Mouse (Mus musculus) embryonic facial prominence, embryonic 14.5 days (tissue): ENCODE measurements around the gene Xbp1. TPM values are rescaled to one million over a fixed set of nuclear protein-coding genes. Genes with fewer than 3 reads are reported as not detected.
"Not testable (repeated sequence)": the region's sequence is repeated elsewhere in the genome, so short reads cannot be mapped to it uniquely, and the experiment has no call there.

ENCODE experiments used
- ATAC-seq: fragments of 200-750 bp; cut with Nextera tagmentation; 2 replicates; pipeline ENCODE4 v1.8.0; 2017; ENCODE audit warnings: low read depth, moderate number of reproducible peaks, moderate TSS enrichment
- DNase-seq: peaks from one replicate; pipeline ENCODE4 v3.0.0-alpha.2; 2015; ENCODE audit warnings: low spot score
- H3K27ac ChIP-seq: fragments of 300-500 bp; sonication (generic); replicated peaks from 2 replicates; pipeline ENCODE4 v1.5.1; 2014; ENCODE audit warnings: low read depth, mild to moderate bottlenecking, low read length, moderate library complexity
- H3K27me3 ChIP-seq: fragments of 300-500 bp; sonication (generic); replicated peaks from 2 replicates; pipeline ENCODE4 v1.6.1; 2014; ENCODE audit warnings: low read length; ENCODE audit not compliant: control insufficient read depth, insufficient read depth
- H3K36me3 ChIP-seq: fragments of 300-500 bp; sonication (generic); 2 replicates; pipeline ENCODE4 v1.6.1; 2014; ENCODE audit warnings: low read length, mixed read lengths; ENCODE audit not compliant: control insufficient read depth, insufficient read depth
- H3K4me1 ChIP-seq: fragments of 300-500 bp; sonication (generic); 2 replicates; pipeline ENCODE4 v1.6.1; 2014; ENCODE audit warnings: antibody characterized with exemption, low read length; ENCODE audit not compliant: control insufficient read depth, insufficient read depth
- H3K4me2 ChIP-seq: fragments of 300-500 bp; sonication (generic); 2 replicates; pipeline ENCODE4 v1.6.1; 2014; ENCODE audit warnings: low read depth, mild to moderate bottlenecking, low read length, moderate library complexity, mixed read lengths
- H3K4me3 ChIP-seq: fragments of 300-500 bp; sonication (generic); 2 replicates; pipeline ENCODE4 v1.5.1; 2014; ENCODE audit warnings: low read depth, mild to moderate bottlenecking, low read length
- H3K9ac ChIP-seq: fragments of 300-500 bp; sonication (generic); 2 replicates; pipeline ENCODE4 v1.6.1; 2014; ENCODE audit warnings: low read depth, mild to moderate bottlenecking, low read length, moderate library complexity, mixed read lengths
- H3K9me3 ChIP-seq: fragments of 300-500 bp; sonication (generic); 2 replicates; pipeline ENCODE4 v1.6.1; 2016; ENCODE audit warnings: low read length; ENCODE audit not compliant: control insufficient read depth
- WGBS: fragments of 180-500 bp; shearing (Covaris S2); extraction: QIAGEN DNeasy Blood & Tissue Kit; methylation state at CpG from one replicate; pipeline ENCODE4 v1.1.7; 2014; 5-methylcytosine and 5-hydroxymethylcytosine counted together
- polyA plus RNA-seq: library from polyadenylated mRNA; unstranded; fragments of >200 nt; fragmentation: Nextera tagmentation; extraction: Ambion mirVana; gene quantifications from 2 replicates; pipeline ENCODE4 v1.2.1, GENCODE M21; 2014

Xbp1 gene
- polyA plus RNA-seq, 1 experiment from 2014 or later: 223 TPM

GRCm38 (mm10) chr11:5510686-5511085 lies 9.8 kb upstream of the Xbp1 start:
- not testable (repeated sequence) for H3K36me3 ChIP-seq, H3K4me2 ChIP-seq, DNase-seq, H3K27me3 ChIP-seq, H3K27ac ChIP-seq, H3K9ac ChIP-seq, H3K4me3 ChIP-seq, H3K4me1 ChIP-seq, H3K9me3 ChIP-seq, ATAC-seq
- WGBS: no CpG with 5 or more reads among the region's 2 CpGs

GRCm38 (mm10) chr11:5512099-5512725 lies 8.2 kb upstream of the Xbp1 start:
- no peaks in the 10 kb centered on the region for H3K27me3 ChIP-seq
- H3K4me1 ChIP-seq: no peaks in the 10 kb centered on the region
- no peak overlapping the region for H3K4me2 ChIP-seq
- WGBS: 72% methylated on average over 12 of the region's 12 CpGs
- H3K9ac ChIP-seq: no peak overlapping the region
- no peak for DNase-seq
- ATAC-seq: no peak
- H3K9me3 ChIP-seq: no peaks in the 10 kb centered on the region
- H3K4me3 ChIP-seq: no peak overlapping the region
- no peaks in the 10 kb centered on the region for H3K36me3 ChIP-seq
- no peak overlapping the region for H3K27ac ChIP-seq

DNA sequence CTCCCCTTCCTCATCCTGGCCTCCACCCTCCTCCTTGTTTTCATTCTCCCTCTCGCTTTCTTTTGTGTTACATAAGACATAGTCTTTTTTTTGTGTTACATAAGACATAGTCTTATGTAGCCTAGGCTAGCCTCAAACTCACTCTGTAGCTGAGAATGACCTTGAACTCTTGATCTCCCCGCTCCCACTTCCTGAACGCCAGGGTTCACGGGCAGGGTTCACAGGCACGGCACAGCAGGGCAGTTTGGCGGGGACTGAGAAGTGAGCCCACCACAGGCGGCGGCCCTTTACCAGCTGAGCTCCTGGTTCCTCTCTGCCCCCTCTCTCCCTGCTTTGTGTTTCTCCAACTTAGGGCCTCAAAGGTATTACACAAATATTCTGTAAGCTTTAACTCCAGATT lies 7.5 kb upstream of the Xbp1 start:
- Histone ChIP-seq H3K4me1 (no peaks in the 10 kb centered on the region), H3K4me2 (no peak overlapping the region), H3K9me3 (no peaks in the 10 kb centered on the region), H3K36me3 (no peaks in the 10 kb centered on the region), H3K4me3 (no peak overlapping the region), H3K27me3 (no peaks in the 10 kb centered on the region), H3K9ac (no peak overlapping the region), H3K27ac (no peak overlapping the region)
- DNase-seq (no peak), ATAC-seq (no peak)
- WGBS: 89% methylated on average over 8 of the region's 8 CpGs

GRCm38 (mm10) chr11:5514091-5514490 lies 6.4 kb upstream of the Xbp1 start:
- Histone ChIP-seq H3K27ac (no peak overlapping the region), H3K4me1 (no peaks in the 10 kb centered on the region), H3K27me3 (no peaks in the 10 kb centered on the region), H3K36me3 (no peaks in the 10 kb centered on the region), H3K9me3 (no peaks in the 10 kb centered on the region), H3K9ac (no peak overlapping the region), H3K4me3 (no peak overlapping the region), H3K4me2 (no peak overlapping the region)
- ATAC-seq: no peak
- no peak for DNase-seq
- 82% methylated on average over 4 of the region's 4 CpGs for WGBS

DNA sequence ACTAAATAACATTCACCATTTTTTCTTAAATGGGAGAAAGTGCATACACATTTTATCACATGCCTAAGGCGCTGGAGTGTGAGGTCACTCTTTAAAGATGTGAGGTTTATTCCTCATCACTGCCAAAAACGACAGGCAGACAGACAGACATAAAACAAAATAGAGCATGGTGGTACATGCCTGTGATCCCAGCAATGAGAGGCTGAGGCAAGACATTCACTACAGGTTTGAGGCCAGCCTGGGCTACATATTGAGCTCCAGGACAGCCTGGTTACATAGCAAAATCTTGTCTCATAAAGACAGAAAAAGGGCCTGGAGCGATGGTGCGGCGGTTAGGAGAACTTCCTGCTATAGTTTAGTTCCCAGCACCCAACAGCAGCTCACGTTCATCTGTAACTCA lies 5.3 kb upstream of the Xbp1 start:
- WGBS: 76% methylated on average over 6 of the region's 6 CpGs

DNA sequence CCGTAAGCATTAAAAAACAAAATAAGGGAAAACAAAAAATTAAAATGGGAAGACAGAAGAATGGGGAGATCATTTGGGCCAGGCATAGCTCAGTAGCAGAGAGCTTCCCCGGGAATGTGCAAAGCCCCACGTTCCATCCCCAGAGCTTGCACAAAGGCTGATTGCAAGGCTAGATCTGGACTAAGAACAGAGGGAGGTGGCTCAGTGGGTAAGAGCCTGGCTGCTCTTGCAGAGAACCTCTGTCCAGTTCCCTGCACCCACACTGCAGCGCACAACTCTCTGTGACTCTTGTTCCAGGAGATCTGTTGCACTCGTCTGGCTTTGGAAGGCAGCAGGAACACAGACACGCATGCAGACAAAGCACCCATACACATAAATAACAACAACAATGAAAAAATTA lies 4.8 kb upstream of the Xbp1 start:
- H3K9me3 ChIP-seq: no peaks in the 10 kb centered on the region

More for the DNA sequence above, 5.3 kb upstream of the Xbp1 start:
- Histone ChIP-seq H3K9me3 (no peaks in the 10 kb centered on the region), H3K36me3 (no peaks in the 10 kb centered on the region), H3K27me3 (no peaks in the 10 kb centered on the region), H3K4me1 (peaks cover 6% of the 10 kb centered on the region; the same call in 1 of the 2 replicates), H3K9ac (no peak overlapping the region), H3K4me3 (no peak overlapping the region), H3K4me2 (no peak overlapping the region), H3K27ac (no peak overlapping the region)
- DNase-seq (no peak), ATAC-seq (no peak)

DNA sequence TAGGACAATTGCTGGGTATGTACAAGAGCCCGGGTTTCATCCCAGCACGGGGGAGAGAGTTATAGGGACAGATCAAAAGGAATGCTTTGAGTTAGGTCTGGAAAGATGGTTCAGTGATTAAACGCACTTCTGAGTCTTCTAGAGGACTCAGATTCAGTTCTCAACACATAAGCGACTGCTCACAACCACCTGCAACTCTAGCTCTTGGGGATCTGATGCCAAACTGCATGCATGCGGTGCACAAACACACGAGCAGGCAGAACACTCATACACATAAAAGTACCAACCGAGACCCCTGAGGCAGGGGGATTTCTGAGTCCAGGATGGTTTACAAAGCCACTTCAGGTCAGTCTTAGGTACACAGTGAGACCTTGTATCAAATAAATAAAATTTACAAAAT lies 4.3 kb upstream of the Xbp1 start:
- Histone ChIP-seq H3K9ac (no peak overlapping the region), H3K4me2 (no peak overlapping the region), H3K27me3 (no peaks in the 10 kb centered on the region), H3K4me1 (peaks cover 6% of the 10 kb centered on the region; the same call in 1 of the 2 replicates), H3K4me3 (no peak overlapping the region), H3K9me3 (no peaks in the 10 kb centered on the region), H3K36me3 (no peaks in the 10 kb centered on the region), H3K27ac (no peak overlapping the region)
- DNase-seq: no peak
- ATAC-seq: no peak
- 73% methylated on average over 7 of the region's 7 CpGs for WGBS

More for the DNA sequence above, 4.8 kb upstream of the Xbp1 start:
- ATAC-seq: no peak
- Histone ChIP-seq H3K4me1 (peaks cover 6% of the 10 kb centered on the region; the same call in 1 of the 2 replicates), H3K36me3 (no peaks in the 10 kb centered on the region), H3K4me2 (no peak overlapping the region), H3K27ac (no peak overlapping the region), H3K9ac (no peak overlapping the region), H3K27me3 (no peaks in the 10 kb centered on the region), H3K4me3 (no peak overlapping the region)
- no peak for DNase-seq
- WGBS: 81% methylated on average over 6 of the region's 6 CpGs

GRCm38 (mm10) chr11:5516617-5517016 lies 3.8 kb upstream of the Xbp1 start:
- no peaks in the 10 kb centered on the region for H3K27me3 ChIP-seq
- WGBS: 89% methylated on average over 14 of the region's 14 CpGs
- H3K4me2 ChIP-seq: no peak overlapping the region
- H3K4me1 ChIP-seq: peaks cover 6% of the 10 kb centered on the region; the same call in 1 of the 2 replicates
- no peak overlapping the region for H3K9ac ChIP-seq
- H3K4me3 ChIP-seq: no peak overlapping the region
- no peak overlapping the region for H3K27ac ChIP-seq
- no peaks in the 10 kb centered on the region for H3K9me3 ChIP-seq
- DNase-seq (no peak), ATAC-seq (no peak)
- H3K36me3 ChIP-seq: no peaks in the 10 kb centered on the region

DNA sequence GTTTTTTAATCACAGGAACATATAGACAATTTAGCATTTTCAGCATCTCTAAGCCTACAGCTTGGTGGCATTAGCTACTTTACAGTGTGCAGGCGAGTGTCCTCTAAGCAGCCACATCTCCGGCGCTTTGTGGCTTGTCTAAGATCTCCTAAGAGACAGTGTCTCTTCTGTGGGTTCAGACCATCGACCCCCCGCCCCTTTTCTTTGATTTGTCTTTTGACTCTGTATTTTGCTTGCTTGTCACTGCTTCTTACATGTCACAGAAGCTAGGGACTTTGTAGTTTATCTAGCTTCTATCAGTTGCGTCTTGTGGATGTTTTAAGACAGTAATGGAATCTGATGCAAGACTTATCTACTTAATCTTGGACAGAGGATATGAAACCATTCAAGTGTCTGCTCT lies 3.1 kb upstream of the Xbp1 start:
- Histone ChIP-seq H3K4me3 (no peak overlapping the region), H3K27ac (no peak overlapping the region), H3K36me3 (0 out of 2 replicates have a peak, but pooled peaks cover 2% of the 10 kb centered on the region), H3K27me3 (no peaks in the 10 kb centered on the region), H3K4me2 (no peak overlapping the region), H3K9me3 (no peaks in the 10 kb centered on the region), H3K9ac (no peak overlapping the region), H3K4me1 (peaks cover 8% of the 10 kb centered on the region)
- no peak for DNase-seq
- WGBS: 75% methylated on average over 6 of the region's 6 CpGs
- no peak for ATAC-seq
